Mouse (Mus musculus): ENCODE data around the gene Per2. TPM values are rescaled to one million over a fixed set of nuclear protein-coding genes. Genes with fewer than 3 reads are reported as not detected.
A peak's percentile ranks its signal among the peaks of the same experiment; 100 is the strongest.

Per2 gene
- total RNA-seq, 1 experiment: 0.58 TPM

DNA sequence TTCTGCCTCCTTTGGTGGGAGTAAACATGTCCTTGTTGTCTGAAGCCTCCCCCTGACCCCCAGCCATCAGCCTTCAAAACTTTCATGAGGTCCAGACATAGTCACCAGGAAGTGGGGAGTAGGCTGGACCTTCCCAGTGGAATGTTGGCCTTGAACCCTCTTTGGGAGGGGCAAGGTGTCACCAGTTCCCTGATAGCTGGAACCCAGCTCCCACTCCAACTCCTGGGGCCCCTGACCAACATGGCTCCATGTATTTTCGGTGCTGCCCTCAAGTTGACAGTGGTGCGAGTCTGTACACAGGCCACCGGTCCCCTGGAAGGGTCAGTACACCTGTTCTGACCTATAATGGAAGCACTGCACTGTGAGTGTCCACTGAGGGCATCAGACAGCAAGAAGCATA lies 91.8 kb downstream of the Per2 start:
- no peak for TF ChIP-seq HCFC1 (IDR thresholded peaks at IDR 0.05; ENCODE audit: borderline replicate concordance, insufficient read depth, low read length)
- Histone ChIP-seq H3K36me3 (ENCODE audit: control insufficient read depth, insufficient read depth, low read length, poor library complexity, severe bottlenecking) (peaks cover 16% of the 10 kb centered on the region), H3K4me3 (ENCODE audit: insufficient read depth in 1 of 2, low read depth in 1 of 2, low read length in 2 of 2, poor library complexity in 1 of 2, severe bottlenecking in 1 of 2) (no peak overlapping the region; a peak in 1 of 4 replicates), H3K9me3 (ENCODE audit: control insufficient read depth, insufficient read depth, low read depth, low read length) (no peaks in the 10 kb centered on the region), H3K9ac (ENCODE audit: insufficient read depth, low read depth, low read length, poor library complexity, severe bottlenecking) (no peak overlapping the region), H3K27ac (ENCODE audit: insufficient read depth, low read depth, low read length, poor library complexity, severe bottlenecking) (no peak overlapping the region), H3K4me1 (ENCODE audit: control insufficient read depth in 2 of 2, insufficient read depth in 2 of 2, low read length in 2 of 2, poor library complexity in 1 of 2) (peaks cover 2 to 5% of the 10 kb centered on the region in 2 experiments; a peak in 2 of 4 replicates)
- in situ Hi-C loops (cut with MboI; ENCODE audit: low sequenced_read_pairs in 2 of 2, unreplicated experiment in 2 of 2): no loop called here
- DNase-seq (ENCODE audit: low read depth, low spot score): no peak

DNA sequence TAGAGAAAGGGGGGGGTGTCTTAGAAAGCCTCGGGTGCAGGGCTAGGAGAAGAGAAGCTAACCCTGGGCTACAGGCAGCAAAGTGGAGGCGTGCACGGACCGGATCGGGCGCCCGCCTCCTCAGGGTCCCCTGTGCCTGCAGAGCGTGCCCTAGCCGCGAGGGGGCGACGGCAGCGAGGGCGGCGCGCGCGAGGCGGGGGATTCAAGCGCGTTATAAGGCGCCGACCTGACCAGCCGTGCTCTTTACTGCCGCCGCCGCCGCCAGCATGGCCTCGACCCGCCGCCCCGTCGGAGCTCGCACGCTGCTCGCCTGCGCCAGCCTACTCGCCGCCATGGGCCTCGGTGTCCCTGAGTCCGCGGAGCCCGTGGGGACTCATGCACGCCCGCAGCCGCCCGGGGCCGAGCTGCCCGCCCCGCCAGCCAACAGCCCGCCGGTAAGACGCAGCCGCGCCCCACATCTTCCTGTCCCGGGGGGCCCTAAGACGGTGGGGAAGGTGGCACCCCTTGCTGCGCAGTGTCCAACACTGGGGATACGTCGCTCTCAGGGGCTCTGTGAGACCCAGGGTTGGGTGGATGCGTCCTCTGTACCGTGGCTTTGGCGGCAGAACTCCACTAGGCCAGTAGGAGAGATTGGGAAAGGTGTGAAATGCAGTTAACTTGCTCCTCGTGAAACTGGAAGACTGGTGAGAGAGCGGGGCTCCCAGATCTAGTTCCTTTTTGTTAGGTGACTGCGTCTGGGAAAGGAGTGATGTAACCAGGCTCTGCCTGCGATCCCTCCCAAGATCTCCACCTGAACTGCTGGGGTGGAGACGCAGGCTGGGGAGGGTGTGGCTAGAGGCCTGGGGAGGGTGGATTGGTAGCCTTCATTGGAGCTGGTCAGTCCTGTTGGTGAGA lies 92.7 kb downstream of the Per2 start, which contains the start of gene Erfe:
TSS of gene Erfe (plus strand) at position 216 of the 894 bp plus-strand sequence.
- TF ChIP-seq MAFK (IDR thresholded peaks at IDR 0.05; ENCODE audit: insufficient read depth, low read depth, low read length): no peak
- TF ChIP-seq HCFC1 (IDR thresholded peaks at IDR 0.05; ENCODE audit: borderline replicate concordance, insufficient read depth, low read length): no peak
- no peak for TF ChIP-seq CHD2 (IDR thresholded peaks at IDR 0.05; ENCODE audit: low read depth, low read length)
- TF ChIP-seq ZNF384 (IDR thresholded peaks at IDR 0.05; ENCODE audit: low read depth, low read length): no peak
- no peak for TF ChIP-seq ZC3H11A (IDR thresholded peaks at IDR 0.05; ENCODE audit: borderline replicate concordance, low read depth, low read length)
- peaks cover 2 to 5% of the 10 kb centered on the region in 2 experiments; a peak in 2 of 4 replicates for H3K4me1 ChIP-seq (ENCODE audit: control insufficient read depth in 2 of 2, insufficient read depth in 2 of 2, low read length in 2 of 2, poor library complexity in 1 of 2)
- H3K9me3 ChIP-seq (ENCODE audit: control insufficient read depth, insufficient read depth, low read depth, low read length): no peaks in the 10 kb centered on the region
- peak within 1 kb of the TSS; percentile 75 to 83 for H3K4me3 ChIP-seq (ENCODE audit: insufficient read depth in 1 of 2, low read depth in 1 of 2, low read length in 2 of 2, poor library complexity in 1 of 2, severe bottlenecking in 1 of 2)
- in situ Hi-C loops (cut with MboI; ENCODE audit: low sequenced_read_pairs in 2 of 2, unreplicated experiment in 2 of 2): no loop called here
- no peak within 1 kb of the TSS for H3K27ac ChIP-seq (ENCODE audit: insufficient read depth, low read depth, low read length, poor library complexity, severe bottlenecking)
- peak; percentile 53 for DNase-seq (ENCODE audit: low read depth, low spot score)
- peaks cover 8% of the 10 kb centered on the region; the same call in 1 of the 2 replicates for H3K36me3 ChIP-seq (ENCODE audit: control insufficient read depth, insufficient read depth, low read length, poor library complexity, severe bottlenecking)
- peak within 1 kb of the TSS; percentile 77 for H3K9ac ChIP-seq (ENCODE audit: insufficient read depth, low read depth, low read length, poor library complexity, severe bottlenecking)

Other genes with a start within 250 kb of the Per2 start
- gene Ube2f, start 209.0 kb downstream of the Per2 start, total RNA-seq (2012; rRNA removed): 25.8 and 41.5 TPM in 2 replicates
- 11.2 and 12.0 TPM in 2 replicates for gene Scly, start 161.0 kb downstream of the Per2 start, total RNA-seq (2012; rRNA removed)
- gene Espnl, start 137.2 kb downstream of the Per2 start, total RNA-seq (2012; rRNA removed): 0.40 and 0.48 TPM in 2 replicates
- 1.6 and 2.2 TPM in 2 replicates for gene Klhl30, start 108.3 kb downstream of the Per2 start, total RNA-seq (2012; rRNA removed)
- gene Erfe, start 92.9 kb downstream of the Per2 start, total RNA-seq (2012; rRNA removed): 5.8 and 6.3 TPM in 2 replicates
- gene Ilkap, start 60.5 kb downstream of the Per2 start, total RNA-seq (2012; rRNA removed): 64.9 and 71.3 TPM in 2 replicates
- 13.3 and 29.1 TPM in 2 replicates for gene Hes6, start 45.3 kb downstream of the Per2 start, total RNA-seq (2012; rRNA removed)
- gene Traf3ip1, start 35.3 kb upstream of the Per2 start, total RNA-seq (2012; rRNA removed): 7.9 and 9.2 TPM in 2 replicates
- gene Asb1, start 81.2 kb upstream of the Per2 start, total RNA-seq (2012; rRNA removed): 10.3 and 12.2 TPM in 2 replicates